Comparison of ENCODE assay signal across 8 mouse cellular contexts in genomic region chr9:41580611-41581041, GRCm38 (mm10).
DNase-seq lines count a peak whose midpoint lies in the region; ATAC-seq lines count a peak whose summit lies in the region.

No protein-coding gene starts in this region.

- H3K27me3 ChIP-seq in hindbrain, embryonic 15.5 days = no peaks in the 10 kb centered on the region
- no peaks in the 10 kb centered on the region for H3K27me3 ChIP-seq in limb, embryonic 10.5 days (ENCODE audit: low read depth, poor library complexity, severe bottlenecking)
- H3K27me3 ChIP-seq in midbrain, embryonic 14.5 days (ENCODE audit: control insufficient read depth, insufficient read depth, low read length) = no peaks in the 10 kb centered on the region

- H3K9me3 ChIP-seq in hindbrain, embryonic 15.5 days = no peaks in the 10 kb centered on the region
- no peaks in the 10 kb centered on the region for H3K9me3 ChIP-seq in limb, embryonic 10.5 days (replicated peaks)
- no peaks in the 10 kb centered on the region for H3K9me3 ChIP-seq in midbrain, embryonic 14.5 days (ENCODE audit: control insufficient read depth, low read length)

- ATAC-seq in hindbrain, embryonic 15.5 days (ENCODE audit: low FRiP score, low read depth) = peak; percentile 72
- ATAC-seq in midbrain, embryonic 14.5 days (ENCODE audit: low FRiP score, low TSS enrichment) = peak; percentile 65

- peak overlapping the region; percentile 86 for H3K4me2 ChIP-seq in hindbrain, embryonic 15.5 days
- H3K4me2 ChIP-seq in midbrain, embryonic 14.5 days (ENCODE audit: low read length) = peak overlapping the region; percentile 81

- H3K36me3 ChIP-seq in hindbrain, embryonic 15.5 days = no peaks in the 10 kb centered on the region
- H3K36me3 ChIP-seq in limb, embryonic 10.5 days = peaks cover 2% of the 10 kb centered on the region
- H3K36me3 ChIP-seq in midbrain, embryonic 14.5 days (ENCODE audit: control insufficient read depth, insufficient read depth, low read length) = peaks cover 1% of the 10 kb centered on the region; the same call in 1 of the 2 replicates

- H3K4me3 ChIP-seq in hindbrain, embryonic 15.5 days = peak overlapping the region; percentile 77
- peak overlapping the region; percentile 74 for H3K4me3 ChIP-seq in limb, embryonic 10.5 days
- peak overlapping the region; percentile 83 for H3K4me3 ChIP-seq in midbrain, embryonic 14.5 days (replicated peaks; ENCODE audit: low read depth, low read length)

- peak overlapping the region; percentile 98 for H3K27ac ChIP-seq in hindbrain, embryonic 15.5 days (replicated peaks)
- H3K27ac ChIP-seq in limb, embryonic 10.5 days = peak overlapping the region; percentile 98
- peak overlapping the region; percentile 100 for H3K27ac ChIP-seq in midbrain, embryonic 14.5 days (replicated peaks; ENCODE audit: low read depth, low read length)

- H3K4me1 ChIP-seq in hindbrain, embryonic 15.5 days (replicated peaks) = peaks cover 28% of the 10 kb centered on the region
- peaks cover 34% of the 10 kb centered on the region for H3K4me1 ChIP-seq in limb, embryonic 10.5 days
- peaks cover 23% of the 10 kb centered on the region for H3K4me1 ChIP-seq in midbrain, embryonic 14.5 days (ENCODE audit: control insufficient read depth, insufficient read depth, low read length)

- peak; percentile 76 for DNase-seq in adipocyte (ENCODE audit: low spot score)
- peak; percentile 39 to 46 for DNase-seq in cerebellum, postnatal 25 days
- DNase-seq in gastrocnemius, adult 18-20 months (ENCODE audit: low spot score) = peak; percentile 53
- peak; percentile 78 for DNase-seq in limb, embryonic 10.5 days (ENCODE audit: low spot score)
- peak; percentile 93 for DNase-seq in midbrain, embryonic 14.5 days
- DNase-seq in telencephalon, adult 2 months (ENCODE audit: low read depth, low spot score) = peak; percentile 68
- DNase-seq in spleen, adult 18-20 months = no peak

- H3K9ac ChIP-seq in hindbrain, embryonic 15.5 days = peak overlapping the region; percentile 91
- peak overlapping the region; percentile 100 for H3K9ac ChIP-seq in midbrain, embryonic 14.5 days (replicated peaks; ENCODE audit: low read length)

- under 1% methylated on average over 13 of the region's 13 CpGs for WGBS in hindbrain, embryonic 15.5 days
- WGBS in limb, embryonic 10.5 days = under 1% methylated on average over 13 of the region's 13 CpGs
- 0% methylated on average over 13 of the region's 13 CpGs for WGBS in midbrain, embryonic 14.5 days

Comparison
In these comparisons a context has a peak if more than half of its experiments do, and no peak if none do; other contexts are left out.
1. DNase-seq: peak in adipocyte (single experiment), cerebellum, postnatal 25 days (2 of 2), gastrocnemius, adult 18-20 months (single experiment), limb, embryonic 10.5 days (single experiment), midbrain, embryonic 14.5 days (single experiment) and telencephalon, adult 2 months (single experiment); none in spleen, adult 18-20 months (0 of 2).
2. Peak in every context shown above with its lines, with median percentiles within 50 percentile points of each other: H3K27ac ChIP-seq and H3K4me3 ChIP-seq.